Mouse (Mus musculus): Measurements from ENCODE around the gene Erich2.

GRCm38 (mm10) chr2:70566603-70566981 lies 58.0 kb downstream of the Erich2 start:
- TF ChIP-seq CTCF (IDR thresholded peaks at IDR 0.05; ENCODE audit: borderline replicate concordance, control insufficient read depth, extremely low read depth, insufficient read depth, low read length, poor library complexity) (no peak), POLR2A (IDR thresholded peaks at IDR 0.05; ENCODE audit: control insufficient read depth, extremely low read depth, insufficient read depth, low read length, poor library complexity) (no peak)

All from thymus, adult 2 months (tissue).